Mouse (Mus musculus): ENCODE data around the gene Mtor. TPM values are rescaled to one million over a fixed set of nuclear protein-coding genes. Genes with fewer than 3 reads are reported as not detected.

Gene Mtor
- polyA plus RNA-seq, 1 experiment from 2014 or later: 13.0 TPM

DNA sequence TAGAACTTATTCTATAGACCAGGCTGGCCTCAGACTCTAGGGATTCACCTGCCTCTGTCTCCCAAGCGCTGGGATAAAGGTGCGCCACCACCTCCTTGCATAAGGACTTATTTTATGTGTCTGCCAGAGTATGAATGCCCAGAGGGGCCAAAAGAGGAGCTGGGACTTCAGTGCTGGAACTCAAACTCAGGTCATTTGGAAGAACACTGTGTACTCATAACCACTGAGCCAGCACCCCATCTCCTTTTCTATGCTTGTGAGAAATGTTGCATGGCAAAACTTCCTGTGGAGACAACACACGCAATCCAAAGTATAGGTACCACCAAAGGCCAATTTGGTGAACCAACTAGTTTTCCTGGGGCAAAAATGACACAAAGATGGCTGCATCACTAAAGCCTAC lies 148.3 kb downstream of the Mtor start:
- Histone ChIP-seq H3K4me2 (ENCODE audit: low read depth, low read length) (no peak overlapping the region), H3K9me3 (ENCODE audit: low read length) (no peaks in the 10 kb centered on the region), H3K9ac (replicated peaks) (no peak overlapping the region), H3K4me3 (ENCODE audit: low read depth, low read length) (no peak overlapping the region), H3K27me3 (ENCODE audit: insufficient read depth, low read length) (no peaks in the 10 kb centered on the region), H3K27ac (ENCODE audit: low read depth) (no peak overlapping the region), H3K4me1 (ENCODE audit: insufficient read depth) (peaks cover 14% of the 10 kb centered on the region), H3K36me3 (replicated peaks; ENCODE audit: insufficient read depth, low read length) (peaks cover 29% of the 10 kb centered on the region)
- WGBS (ENCODE audit: insufficient replicate concordance): 89% methylated on average over 3 of the region's 3 CpGs
- no peak for ATAC-seq
- no peak for DNase-seq
- no peak for TF ChIP-seq CTCF (IDR thresholded peaks at IDR 0.05; ENCODE audit: low read depth)
- TF ChIP-seq EP300 (IDR thresholded peaks at IDR 0.05; ENCODE audit: low read depth): no peak

DNA sequence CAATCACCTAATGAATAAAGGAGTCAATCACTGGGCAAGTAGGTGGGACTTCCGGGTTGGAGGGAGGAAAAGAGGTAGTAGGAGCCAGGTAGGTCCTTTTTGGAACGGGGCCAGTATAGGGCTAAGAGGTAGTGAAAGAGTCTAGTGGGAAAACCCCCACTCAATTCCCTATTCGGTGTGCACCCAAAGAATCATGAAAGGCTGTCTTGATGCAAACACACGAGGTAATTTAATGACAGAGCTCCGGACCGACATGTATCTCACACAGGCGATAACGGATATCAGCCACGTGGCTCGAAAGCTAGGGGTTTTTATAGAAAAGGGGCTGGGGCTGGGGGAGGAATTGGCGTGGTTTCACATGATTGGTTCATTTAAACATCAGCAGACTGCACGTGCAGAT lies 150.4 kb downstream of the Mtor start:
- TF ChIP-seq CTCF (IDR thresholded peaks at IDR 0.05; ENCODE audit: low read depth): no peak
- no peak for TF ChIP-seq EP300 (IDR thresholded peaks at IDR 0.05; ENCODE audit: low read depth)
- DNase-seq: no peak
- no peak overlapping the region for H3K4me3 ChIP-seq (ENCODE audit: low read depth, low read length)
- H3K4me2 ChIP-seq (ENCODE audit: low read depth, low read length): no peak overlapping the region
- H3K27me3 ChIP-seq (ENCODE audit: insufficient read depth, low read length): no peaks in the 10 kb centered on the region
- ATAC-seq: no peak
- no peaks in the 10 kb centered on the region for H3K9me3 ChIP-seq (ENCODE audit: low read length)
- WGBS (ENCODE audit: insufficient replicate concordance): 87% methylated on average over 12 of the region's 12 CpGs
- peaks cover 28% of the 10 kb centered on the region for H3K36me3 ChIP-seq (replicated peaks; ENCODE audit: insufficient read depth, low read length)
- no peak overlapping the region for H3K9ac ChIP-seq (replicated peaks)
- no peak overlapping the region for H3K27ac ChIP-seq (ENCODE audit: low read depth)
- peaks cover 4% of the 10 kb centered on the region; the same call in 1 of the 2 replicates for H3K4me1 ChIP-seq (ENCODE audit: insufficient read depth)

DNA sequence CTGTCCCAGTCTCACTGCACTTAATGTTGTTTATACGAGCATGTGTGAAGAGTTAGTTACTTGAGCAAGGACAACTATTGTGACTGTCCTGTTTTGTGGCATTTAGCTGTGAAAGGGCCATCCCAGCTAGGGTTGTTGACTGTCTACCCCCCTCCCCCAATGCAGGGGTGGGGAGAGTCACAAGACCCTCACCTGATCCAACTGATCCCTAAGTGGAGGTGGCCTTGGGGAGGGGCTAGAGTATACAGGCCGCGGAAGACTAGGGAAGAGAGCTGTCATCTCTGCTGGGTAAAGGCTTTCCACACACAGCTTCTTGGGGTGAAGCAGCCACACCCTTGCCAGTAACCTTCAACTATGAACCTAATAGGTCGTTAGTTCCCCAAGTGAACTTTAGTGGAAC lies 151.9 kb downstream of the Mtor start:
- Histone ChIP-seq H3K4me1 (ENCODE audit: insufficient read depth) (peaks cover 8% of the 10 kb centered on the region; the same call in 1 of the 2 replicates), H3K9me3 (ENCODE audit: low read length) (no peaks in the 10 kb centered on the region), H3K27me3 (ENCODE audit: insufficient read depth, low read length) (no peaks in the 10 kb centered on the region), H3K36me3 (replicated peaks; ENCODE audit: insufficient read depth, low read length) (peaks cover 17% of the 10 kb centered on the region), H3K27ac (ENCODE audit: low read depth) (no peak overlapping the region), H3K9ac (replicated peaks) (no peak overlapping the region), H3K4me3 (ENCODE audit: low read depth, low read length) (no peak overlapping the region), H3K4me2 (ENCODE audit: low read depth, low read length) (no peak overlapping the region)
- ATAC-seq: no peak
- 79% methylated on average over 4 of the region's 4 CpGs for WGBS (ENCODE audit: insufficient replicate concordance)
- TF ChIP-seq CTCF (IDR thresholded peaks at IDR 0.05; ENCODE audit: low read depth) (no peak), EP300 (IDR thresholded peaks at IDR 0.05; ENCODE audit: low read depth) (no peak)
- no peak for DNase-seq

DNA sequence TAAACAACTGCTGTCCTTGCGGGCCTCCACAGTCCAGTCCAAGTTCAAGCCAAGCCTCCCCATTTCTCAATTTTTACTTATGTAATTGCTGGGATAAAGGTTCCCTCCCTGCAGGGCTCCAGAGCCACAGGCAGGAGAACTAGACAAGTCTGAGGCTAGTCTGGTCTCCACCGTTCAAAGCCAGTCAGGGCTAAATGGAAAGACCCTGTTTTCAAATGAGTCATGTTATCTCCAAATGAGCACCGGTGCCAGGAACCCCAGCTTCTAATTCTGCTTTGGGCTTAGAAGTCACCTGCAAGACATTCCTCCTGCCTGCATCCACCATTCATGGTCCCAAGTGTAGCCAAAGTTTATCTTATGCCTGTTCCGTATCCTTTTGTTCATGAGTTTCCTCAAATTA lies 153.5 kb downstream of the Mtor start:
- no peaks in the 10 kb centered on the region for H3K9me3 ChIP-seq (ENCODE audit: low read length)
- peaks cover 8% of the 10 kb centered on the region; the same call in 1 of the 2 replicates for H3K4me1 ChIP-seq (ENCODE audit: insufficient read depth)
- 49% methylated on average over 4 of the region's 4 CpGs for WGBS (ENCODE audit: insufficient replicate concordance)
- no peak overlapping the region for H3K9ac ChIP-seq (replicated peaks)
- no peak for TF ChIP-seq CTCF (IDR thresholded peaks at IDR 0.05; ENCODE audit: low read depth)
- TF ChIP-seq EP300 (IDR thresholded peaks at IDR 0.05; ENCODE audit: low read depth): no peak
- peaks cover 9% of the 10 kb centered on the region; the same call in 1 of the 2 replicates for H3K36me3 ChIP-seq (replicated peaks; ENCODE audit: insufficient read depth, low read length)
- H3K4me2 ChIP-seq (ENCODE audit: low read depth, low read length): peak overlapping the region; percentile 61; the same call in 1 of the 2 replicates
- H3K27me3 ChIP-seq (ENCODE audit: insufficient read depth, low read length): no peaks in the 10 kb centered on the region
- peak overlapping the region; percentile 87 for H3K27ac ChIP-seq (ENCODE audit: low read depth)
- H3K4me3 ChIP-seq (ENCODE audit: low read depth, low read length): no peak overlapping the region
- DNase-seq (no peak), ATAC-seq (peak; percentile 42)

DNA sequence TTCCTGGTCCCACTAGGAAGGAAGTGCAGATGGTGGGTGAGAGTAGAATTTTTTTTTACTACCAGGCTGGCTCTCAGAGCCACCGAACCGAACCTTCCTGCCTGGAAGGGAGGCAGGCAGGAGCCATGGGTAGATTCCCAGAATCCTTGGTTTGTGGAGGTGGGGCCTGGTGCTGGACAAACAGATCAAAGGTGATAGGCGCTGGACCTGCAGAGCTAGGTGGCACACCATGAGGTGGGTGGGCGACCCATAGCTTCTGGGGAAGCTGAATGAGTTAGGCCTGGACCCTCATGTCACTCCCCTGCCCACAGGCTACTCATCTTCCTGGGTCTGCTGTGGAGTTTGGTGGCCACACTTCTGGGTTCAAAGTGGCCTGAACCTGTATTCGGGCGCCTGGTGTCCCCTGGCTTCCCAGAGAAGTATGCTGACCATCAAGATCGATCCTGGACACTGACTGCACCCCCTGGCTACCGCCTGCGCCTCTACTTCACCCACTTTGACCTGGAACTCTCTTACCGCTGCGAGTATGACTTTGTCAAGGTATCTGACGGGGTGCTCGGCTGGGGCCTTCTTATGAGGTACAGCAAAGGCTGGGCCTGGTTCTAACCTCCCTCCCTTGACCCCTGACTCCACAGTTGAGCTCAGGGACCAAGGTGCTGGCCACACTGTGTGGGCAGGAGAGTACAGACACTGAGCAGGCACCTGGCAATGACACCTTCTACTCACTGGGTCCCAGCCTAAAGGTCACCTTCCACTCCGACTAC lies 154.1 kb downstream of the Mtor start, which contains the start of gene Masp2:
Gene Masp2 (plus strand): TSS at position 198 of the 764 bp plus-strand sequence.
- TF ChIP-seq CTCF (IDR thresholded peaks at IDR 0.05; ENCODE audit: low read depth) (no peak), EP300 (IDR thresholded peaks at IDR 0.05; ENCODE audit: low read depth) (no peak)
- Histone ChIP-seq H3K9ac (replicated peaks) (peak within 1 kb of the TSS; percentile 68), H3K4me2 (ENCODE audit: low read depth, low read length) (peak within 1 kb of the TSS; percentile 61), H3K4me3 (ENCODE audit: low read depth, low read length) (peak within 1 kb of the TSS; percentile 45), H3K36me3 (replicated peaks; ENCODE audit: insufficient read depth, low read length) (peaks cover 5% of the 10 kb centered on the region; the same call in 1 of the 2 replicates), H3K9me3 (ENCODE audit: low read length) (no peaks in the 10 kb centered on the region), H3K4me1 (ENCODE audit: insufficient read depth) (peaks cover 8% of the 10 kb centered on the region; the same call in 1 of the 2 replicates), H3K27ac (ENCODE audit: low read depth) (peak within 1 kb of the TSS; percentile 87), H3K27me3 (ENCODE audit: insufficient read depth, low read length) (no peaks in the 10 kb centered on the region)
- DNase-seq (no peak), ATAC-seq (peak; percentile 78)
- 65% methylated on average over 14 of the region's 14 CpGs for WGBS (ENCODE audit: insufficient replicate concordance)

DNA sequence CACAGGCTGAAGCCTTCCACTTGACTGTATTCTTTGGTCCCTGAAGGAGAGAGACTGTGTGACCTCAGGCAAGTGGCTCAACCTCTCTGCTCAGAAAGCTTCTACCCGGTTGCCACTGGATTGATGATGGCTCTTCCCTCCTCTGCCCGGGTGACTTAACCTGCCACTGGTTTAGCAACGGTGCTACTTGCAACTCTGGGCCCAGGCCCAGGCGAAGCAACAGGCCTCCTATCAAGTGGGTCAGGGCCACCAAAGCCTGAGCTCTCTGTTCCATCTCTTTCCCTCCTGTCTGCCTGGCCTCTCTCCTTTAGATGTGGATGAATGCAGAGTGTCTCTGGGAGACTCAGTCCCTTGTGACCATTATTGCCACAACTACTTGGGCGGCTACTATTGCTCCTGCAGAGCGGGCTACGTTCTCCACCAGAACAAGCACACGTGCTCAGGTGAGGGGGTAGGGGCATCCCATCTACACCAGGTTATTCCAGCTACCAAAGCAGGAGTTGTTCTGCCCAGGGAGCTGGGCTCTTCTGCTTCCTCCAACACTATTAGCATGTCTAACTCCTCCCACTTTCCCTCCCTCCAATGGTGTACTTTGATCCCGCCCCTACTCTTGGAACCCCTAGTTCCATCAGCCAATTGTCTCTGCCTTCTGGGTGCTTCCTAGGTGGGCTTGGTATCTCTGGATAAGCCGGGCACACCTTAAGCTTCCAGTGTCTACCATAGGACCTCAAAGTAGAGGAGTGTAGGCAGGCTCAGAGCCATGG lies 155.1 kb downstream of the Mtor start:
- Histone ChIP-seq H3K4me1 (ENCODE audit: insufficient read depth) (peaks cover 8% of the 10 kb centered on the region; the same call in 1 of the 2 replicates), H3K4me2 (ENCODE audit: low read depth, low read length) (peak overlapping the region; percentile 61), H3K9me3 (ENCODE audit: low read length) (no peaks in the 10 kb centered on the region), H3K27ac (ENCODE audit: low read depth) (peak overlapping the region; percentile 87; the same call in 1 of the 2 replicates), H3K9ac (replicated peaks) (peak overlapping the region; percentile 68), H3K27me3 (ENCODE audit: insufficient read depth, low read length) (no peaks in the 10 kb centered on the region), H3K36me3 (replicated peaks; ENCODE audit: insufficient read depth, low read length) (peaks cover 4% of the 10 kb centered on the region; the same call in 1 of the 2 replicates), H3K4me3 (ENCODE audit: low read depth, low read length) (peak overlapping the region; percentile 45)
- no peak for ATAC-seq
- TF ChIP-seq EP300 (IDR thresholded peaks at IDR 0.05; ENCODE audit: low read depth): no peak
- no peak for TF ChIP-seq CTCF (IDR thresholded peaks at IDR 0.05; ENCODE audit: low read depth)
- no peak for DNase-seq
- 69% methylated on average over 10 of the region's 10 CpGs for WGBS (ENCODE audit: insufficient replicate concordance)
